Mouse (Mus musculus) 3134 (cell line): ENCODE results near the gene Chil3.
"Not testable (repeated sequence)": the region's sequence is repeated elsewhere in the genome, so short reads cannot be mapped to it uniquely, and the experiment has no call there.

Experiments used
- DNase-seq: peaks from one replicate; pipeline ENCODE4 v3.0.0-alpha.2; 2011; ENCODE audit warnings: low spot score; ENCODE audit not compliant: insufficient read length; ENCODE audit errors: extremely low read depth

The Chil3 gene

GRCm38 (mm10) chr3:106167464-106167863, at the start of gene Chil3:
Gene Chil3, minus strand, starts transcription at chr3:106167564.
- no peak for DNase-seq

- DNase-seq = not testable (repeated sequence)
Observed at GRCm38 (mm10) chr3:106198030-106198429, 30.7 kb upstream of the Chil3 start.

DNA sequence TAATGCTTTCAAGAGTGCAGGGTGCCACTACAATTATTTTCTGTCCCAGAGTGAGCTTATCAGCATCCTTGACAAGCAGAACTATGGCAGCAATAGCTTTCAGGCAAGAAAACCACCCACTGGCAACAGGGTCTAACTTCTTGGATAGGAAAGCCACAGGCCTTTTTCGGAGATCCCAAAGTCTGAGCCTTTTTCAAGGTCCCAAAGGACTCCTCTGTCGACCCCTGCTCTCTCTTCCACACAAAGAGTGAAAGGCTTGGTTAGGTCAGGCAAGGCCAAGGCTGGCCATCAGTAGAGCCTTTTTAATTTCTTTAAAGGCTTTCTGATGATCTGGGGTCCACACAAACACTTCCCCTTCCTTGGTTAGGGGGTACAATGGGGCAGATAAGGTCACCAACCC, 29.9 kb upstream of the Chil3 start:
- not testable (repeated sequence) for DNase-seq

- no peak for DNase-seq
Observed at GRCm38 (mm10) chr3:106196276-106196675, 28.9 kb upstream of the Chil3 start.

DNA sequence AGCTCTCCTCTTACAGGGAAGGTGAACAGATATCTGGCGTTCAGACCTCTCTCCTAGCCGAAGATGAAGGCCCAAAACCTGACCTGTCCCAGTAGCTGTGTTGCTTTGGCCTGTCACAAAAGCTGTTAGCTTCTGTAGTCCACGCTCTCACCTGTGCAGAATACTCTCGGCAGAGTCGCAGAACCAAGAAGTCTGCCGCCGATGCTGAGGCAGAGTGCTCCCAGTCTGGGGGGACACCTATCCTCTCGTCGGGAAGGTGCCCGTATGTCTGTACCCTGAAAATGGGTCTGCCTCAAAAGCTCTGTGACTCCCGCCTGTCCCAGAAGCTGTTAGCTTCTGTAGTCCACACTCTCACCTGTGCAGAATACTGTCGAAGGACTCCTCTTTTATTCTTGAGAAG, 28.1 kb upstream of the Chil3 start:
- no peak for DNase-seq

- DNase-seq = no peak
Observed at GRCm38 (mm10) chr3:106187991-106188390, 20.6 kb upstream of the Chil3 start.

- peak; percentile 9 for DNase-seq
Observed at GRCm38 (mm10) chr3:106177509-106178189, 10.3 kb upstream of the Chil3 start.

DNA sequence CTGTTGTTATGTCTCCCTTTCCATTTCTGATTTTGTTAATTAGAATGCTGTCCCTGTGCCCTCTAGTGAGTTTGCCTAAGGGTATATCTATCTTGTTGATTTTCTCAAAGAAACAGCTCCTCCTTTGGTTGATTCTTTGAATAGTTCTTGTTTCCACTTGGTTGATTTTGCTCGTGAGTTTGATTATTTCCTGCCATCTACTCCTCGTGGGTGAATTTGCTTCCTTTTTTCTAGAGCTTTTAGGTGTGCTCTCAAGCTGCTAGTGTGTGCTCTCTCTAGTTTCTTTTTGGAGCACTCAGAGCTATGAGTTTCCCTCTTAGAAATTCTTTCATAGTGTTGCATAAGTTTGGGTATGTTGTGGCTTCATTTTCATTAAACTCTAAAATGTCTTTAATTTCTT, 7.6 kb upstream of the Chil3 start:
- DNase-seq = not testable (repeated sequence)

GRCm38 (mm10) chr3:106172506-106172905, 5.1 kb upstream of the Chil3 start:
- DNase-seq = not testable (repeated sequence)

DNA sequence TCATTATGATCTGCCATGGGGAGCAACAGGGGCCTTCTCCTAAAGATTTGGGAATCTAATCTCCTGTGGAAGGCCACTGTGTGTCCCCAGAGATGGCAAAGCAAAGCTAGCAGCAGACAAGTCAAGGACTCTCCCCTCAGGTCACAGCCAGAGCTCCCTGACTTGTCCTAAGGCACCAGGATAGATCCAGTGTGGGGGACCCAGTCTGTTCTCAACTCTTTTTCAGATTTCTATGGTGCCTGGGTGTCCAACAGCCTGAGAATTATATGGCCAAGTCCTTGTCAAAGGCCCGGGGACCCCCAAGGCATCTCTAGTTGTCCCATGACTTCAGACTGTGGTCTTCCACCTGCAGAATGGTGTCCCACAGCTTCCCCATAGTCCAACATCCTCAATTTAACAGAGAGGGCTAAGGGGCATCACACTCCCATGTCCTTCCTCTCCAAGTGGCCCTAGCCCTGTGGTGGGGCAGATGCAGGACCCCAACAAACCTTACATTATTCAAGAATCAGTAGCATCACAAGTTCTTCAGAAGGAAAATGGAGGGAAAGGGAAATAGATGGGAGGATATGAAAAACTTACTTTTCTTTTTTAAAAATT, 3.9 kb upstream of the Chil3 start:
- DNase-seq = no peak

DNA sequence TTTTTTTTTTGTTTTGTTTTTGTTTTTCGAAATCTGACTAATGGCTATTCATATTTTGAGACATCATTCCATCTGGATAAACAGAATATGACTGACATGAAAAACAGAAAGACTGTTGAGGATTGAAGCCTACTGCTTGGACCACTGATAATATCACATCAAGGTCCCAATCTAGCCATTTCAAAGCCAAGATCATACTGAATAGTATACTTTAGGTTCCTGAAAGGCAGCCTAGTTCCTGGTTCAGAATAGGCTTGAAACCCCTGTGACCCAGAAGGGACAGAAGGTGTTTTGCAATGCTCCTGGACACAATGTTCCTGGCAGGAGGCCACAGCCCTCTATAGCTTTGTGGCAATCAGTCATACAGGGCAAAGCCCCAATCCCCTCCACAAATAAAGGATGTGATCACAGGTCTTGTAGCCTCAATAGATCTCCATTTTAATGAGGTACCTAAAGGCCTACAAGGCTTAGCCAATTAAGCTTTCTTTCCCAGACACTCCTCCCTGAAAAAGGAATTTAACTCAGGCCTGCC, 3.2 kb upstream of the Chil3 start:
- no peak for DNase-seq

DNA sequence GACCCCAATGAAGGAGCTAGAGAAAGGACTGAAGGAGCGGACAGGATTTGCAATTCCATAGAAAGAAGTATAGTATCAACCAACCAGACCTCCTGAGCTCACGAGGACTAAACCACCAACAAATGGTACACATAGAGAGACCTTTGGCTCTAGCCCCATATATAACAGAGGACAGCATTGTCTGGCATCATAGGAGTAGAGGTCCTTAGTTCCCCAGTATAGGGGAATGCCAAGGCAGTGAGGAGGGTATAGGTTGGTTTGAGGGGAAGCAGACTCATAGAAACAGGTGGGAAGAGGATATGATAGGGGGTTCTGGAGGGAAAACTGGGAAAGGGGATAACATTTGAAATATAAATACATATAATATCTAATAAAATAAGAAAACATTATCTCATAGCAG, 13.0 kb downstream of the Chil3 start:
- no peak for DNase-seq

DNA sequence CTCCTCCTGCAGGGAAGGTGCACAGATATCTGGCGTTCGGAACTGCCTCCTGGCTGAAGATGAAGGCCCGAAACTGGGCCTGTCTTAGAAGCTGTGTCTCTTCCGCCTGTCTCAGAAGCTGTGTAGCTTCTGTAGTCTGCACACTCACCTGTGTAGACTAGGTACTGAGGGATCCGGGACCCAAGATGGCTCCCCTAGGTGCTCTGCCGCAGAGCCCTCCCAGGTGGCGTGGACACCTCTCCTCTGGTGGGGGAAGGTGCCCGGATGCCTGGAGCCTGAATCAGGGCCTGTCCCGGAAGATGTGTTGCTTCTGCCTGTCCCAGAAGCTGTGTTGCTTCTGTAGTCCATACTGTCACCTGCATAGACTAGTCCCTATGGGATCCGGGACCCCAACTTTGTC, 23.3 kb downstream of the Chil3 start:
- DNase-seq = no peak

DNA sequence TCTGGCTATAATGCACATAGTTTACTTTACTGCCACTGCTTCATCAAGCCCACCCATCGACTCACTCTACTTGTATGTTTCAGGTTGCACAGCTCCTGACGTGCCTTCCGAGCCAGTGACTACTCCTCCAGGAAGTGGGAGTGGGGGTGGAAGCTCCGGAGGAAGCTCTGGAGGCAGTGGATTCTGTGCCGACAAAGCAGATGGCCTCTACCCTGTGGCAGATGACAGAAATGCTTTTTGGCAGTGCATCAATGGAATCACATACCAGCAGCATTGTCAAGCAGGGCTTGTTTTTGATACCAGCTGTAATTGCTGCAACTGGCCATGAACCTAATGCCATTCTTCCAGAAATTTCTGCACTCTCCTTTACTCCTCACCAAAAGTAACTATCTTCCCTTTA, 35.7 kb downstream of the Chil3 start:
- no peak for DNase-seq

GRCm38 (mm10) chr3:106128807-106129493, 38.4 kb downstream of the Chil3 start:
- no peak for DNase-seq

DNA sequence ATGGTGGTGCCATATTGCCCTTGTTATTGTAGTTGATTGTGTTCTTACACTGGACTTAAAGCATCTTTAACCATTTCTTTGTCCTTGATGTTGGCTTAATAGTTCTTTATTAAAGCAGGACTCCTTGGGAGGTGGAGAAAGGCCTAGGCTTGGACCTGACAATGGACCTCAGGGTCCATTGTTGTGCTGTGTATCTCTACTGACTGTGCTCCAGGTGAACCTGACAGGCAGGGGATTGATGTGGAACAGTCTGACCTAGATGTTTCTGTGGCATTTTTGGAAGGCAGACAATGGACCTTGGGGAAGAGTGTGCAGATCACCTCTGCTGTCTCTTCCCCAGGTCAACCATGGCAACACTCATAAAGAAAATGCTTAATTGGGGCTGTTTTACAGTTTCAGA, 40.4 kb downstream of the Chil3 start:
- DNase-seq = no peak

DNA sequence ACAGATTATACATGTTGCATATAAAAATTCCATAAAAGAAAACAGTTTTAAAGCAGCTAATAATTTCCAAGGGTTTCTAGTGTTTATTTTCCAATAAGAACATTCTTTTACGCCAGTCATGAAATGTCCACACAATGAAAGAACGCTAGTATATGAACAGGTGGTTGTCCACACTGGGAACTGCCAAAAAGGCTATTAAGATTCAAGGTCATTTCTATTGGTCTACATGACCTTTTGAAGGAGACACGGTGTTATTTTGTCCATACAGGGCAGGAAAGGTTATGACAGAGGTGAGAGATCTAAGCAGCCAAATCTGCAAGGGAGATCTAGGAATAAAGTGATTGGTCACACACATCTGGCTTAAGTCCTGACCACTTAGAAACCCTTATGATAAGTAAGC, 54.4 kb downstream of the Chil3 start, which contains the start of gene Chia1:
Gene Chia1 (plus strand): TSS at position 301 of the 400 bp plus-strand sequence.
- DNase-seq = no peak
